Mouse (Mus musculus) hindbrain, embryonic 12.5 days (tissue): ENCODE results near the gene Ano4. TPM values are rescaled to one million over a fixed set of nuclear protein-coding genes. Genes with fewer than 3 reads are reported as not detected.

Experiments used
- ATAC-seq: fragments of 200-750 bp; cut with Nextera tagmentation; 2 replicates; pipeline ENCODE4 v1.8.0; 2017; ENCODE audit warnings: moderate TSS enrichment; ENCODE audit not compliant: low FRiP score
- H3K27ac ChIP-seq: fragments of 300-500 bp; sonication (generic); 2 replicates; pipeline ENCODE4 v1.5.1; 2016; ENCODE audit warnings: mild to moderate bottlenecking
- H3K27me3 ChIP-seq: fragments of 300-500 bp; sonication (generic); 2 replicates; pipeline ENCODE4 v1.6.1; 2016; ENCODE audit warnings: mild to moderate bottlenecking
- H3K36me3 ChIP-seq: fragments of 300-500 bp; sonication (generic); 2 replicates; pipeline ENCODE4 v1.6.1; 2016; ENCODE audit warnings: mild to moderate bottlenecking
- H3K4me1 ChIP-seq: fragments of 300-500 bp; sonication (generic); 2 replicates; pipeline ENCODE4 v1.6.1; 2016
- H3K4me2 ChIP-seq: fragments of 300-500 bp; sonication (generic); replicated peaks from 2 replicates; pipeline ENCODE4 v1.6.1; 2016; ENCODE audit warnings: mild to moderate bottlenecking
- H3K4me3 ChIP-seq: fragments of 300-500 bp; sonication (generic); 2 replicates; pipeline ENCODE4 v1.5.1; 2016; ENCODE audit warnings: mild to moderate bottlenecking
- H3K9ac ChIP-seq: fragments of 300-500 bp; sonication (generic); 2 replicates; pipeline ENCODE4 v1.6.1; 2016; ENCODE audit warnings: mild to moderate bottlenecking, moderate library complexity
- H3K9me3 ChIP-seq: fragments of 300-500 bp; sonication (generic); replicated peaks from 2 replicates; pipeline ENCODE4 v1.6.1; 2016; ENCODE audit warnings: mild to moderate bottlenecking
- WGBS: fragments of 180-500 bp; shearing (Covaris S2); methylation state at CpG from one replicate; pipeline ENCODE4 v1.1.7; 2016; 5-methylcytosine and 5-hydroxymethylcytosine counted together
- polyA plus RNA-seq: library from polyadenylated mRNA; unstranded; fragments of >200 nt; fragmentation: Nextera tagmentation; extraction: Ambion mirVana; gene quantifications from 2 replicates; pipeline ENCODE4 v1.2.1, GENCODE M21; 2016

Gene Ano4
- polyA plus RNA-seq, 1 experiment from 2014 or later, result 3.3 TPM

- Histone ChIP-seq H3K4me1 (no peaks in the 10 kb centered on the region), H3K9ac (no peak overlapping the region), H3K27ac (no peak overlapping the region), H3K36me3 (no peaks in the 10 kb centered on the region), H3K9me3 (no peaks in the 10 kb centered on the region), H3K4me3 (no peak overlapping the region), H3K27me3 (no peaks in the 10 kb centered on the region), H3K4me2 (no peak overlapping the region)
- WGBS, result 83% methylated on average over 3 of the region's 3 CpGs
- ATAC-seq, result no peak
These were observed 77.2 kb downstream of the Ano4 start for GRCm38 (mm10) chr10:89267312-89267711.

- no peak overlapping the region for H3K9ac ChIP-seq
- no peaks in the 10 kb centered on the region for H3K4me1 ChIP-seq
- no peak overlapping the region for H3K4me3 ChIP-seq
- no peaks in the 10 kb centered on the region for H3K9me3 ChIP-seq
- H3K4me2 ChIP-seq, result no peak overlapping the region
- no peaks in the 10 kb centered on the region for H3K27me3 ChIP-seq
- WGBS, result 87% methylated on average over 4 of the region's 4 CpGs
- no peak overlapping the region for H3K27ac ChIP-seq
- H3K36me3 ChIP-seq, result no peaks in the 10 kb centered on the region
- ATAC-seq, result no peak
These were observed 81.2 kb downstream of the Ano4 start for GRCm38 (mm10) chr10:89263396-89263795.

GRCm38 (mm10) chr10:89257457-89258381 lies 86.8 kb downstream of the Ano4 start:
- no peaks in the 10 kb centered on the region for H3K27me3 ChIP-seq
- H3K4me3 ChIP-seq, result peak overlapping the region; percentile 52
- H3K27ac ChIP-seq, result peak overlapping the region; percentile 73
- peaks cover 15% of the 10 kb centered on the region for H3K4me1 ChIP-seq
- H3K36me3 ChIP-seq, result no peaks in the 10 kb centered on the region
- H3K4me2 ChIP-seq, result peak overlapping the region; percentile 86
- peak; percentile 80 for ATAC-seq
- WGBS, result 3% methylated on average over 16 of the region's 16 CpGs
- no peaks in the 10 kb centered on the region for H3K9me3 ChIP-seq
- peak overlapping the region; percentile 69 for H3K9ac ChIP-seq

DNA sequence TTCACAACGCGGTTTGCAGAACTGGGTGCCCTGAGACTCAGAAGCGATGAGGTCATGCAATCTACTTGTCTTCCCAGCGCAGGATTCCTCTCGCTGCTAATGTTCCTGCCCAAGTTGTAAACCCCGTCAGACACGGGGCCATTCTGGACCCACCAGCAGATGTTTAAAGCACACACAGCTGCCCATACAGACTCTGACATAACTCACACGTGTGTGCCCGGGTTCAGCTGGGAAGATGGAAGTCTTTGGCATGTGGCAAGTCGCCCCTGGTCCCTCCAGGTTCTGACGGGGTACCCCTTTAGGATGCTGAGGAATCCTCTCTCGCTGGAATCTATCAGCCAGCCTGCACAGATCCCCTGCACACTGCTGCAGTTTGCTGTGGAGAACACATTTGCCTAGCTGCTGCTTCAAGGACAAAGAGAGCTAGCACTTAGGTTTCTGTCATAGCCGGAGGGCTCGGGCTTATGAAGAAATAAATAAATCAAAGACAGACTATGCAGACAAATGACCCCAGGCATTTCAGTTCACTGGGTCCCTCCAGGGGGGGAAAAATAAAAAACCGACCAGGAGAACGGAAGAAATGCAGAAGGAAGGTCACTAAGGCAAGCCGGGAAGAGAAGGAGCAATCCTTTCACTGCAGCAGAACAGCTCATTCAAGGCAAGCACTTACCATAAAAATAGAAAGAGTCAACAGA lies 87.7 kb downstream of the Ano4 start:
- Histone ChIP-seq H3K27ac (peak overlapping the region; percentile 73), H3K4me2 (peak overlapping the region; percentile 86), H3K27me3 (no peaks in the 10 kb centered on the region), H3K36me3 (no peaks in the 10 kb centered on the region), H3K4me1 (peaks cover 15% of the 10 kb centered on the region), H3K9ac (peak overlapping the region; percentile 69), H3K9me3 (no peaks in the 10 kb centered on the region), H3K4me3 (peak overlapping the region; percentile 52)
- peak; percentile 81 for ATAC-seq
- 2% methylated on average over 17 of the region's 17 CpGs for WGBS

DNA sequence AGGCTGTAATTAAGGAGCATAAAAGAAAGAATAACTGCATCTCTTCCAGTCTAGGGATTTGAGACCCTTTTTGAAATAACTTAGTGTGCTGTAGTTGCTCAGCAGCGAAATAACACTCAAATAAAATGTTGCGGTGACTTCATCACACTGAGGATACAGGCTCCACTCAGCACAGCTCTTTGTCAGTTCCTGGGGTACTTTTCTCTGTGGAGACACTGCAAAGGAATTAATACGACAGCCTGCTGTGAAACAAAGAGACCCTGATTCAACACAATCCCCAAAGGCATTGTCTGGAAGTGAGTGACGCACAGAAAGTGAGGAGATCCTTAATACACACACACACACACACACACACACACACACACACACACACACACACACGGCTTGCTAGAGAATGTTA lies 89.8 kb downstream of the Ano4 start:
- H3K27me3 ChIP-seq, result no peaks in the 10 kb centered on the region
- no peak for ATAC-seq
- peaks cover 15% of the 10 kb centered on the region for H3K4me1 ChIP-seq
- no peak overlapping the region for H3K9ac ChIP-seq
- 31% methylated on average over 5 of the region's 5 CpGs for WGBS
- H3K4me3 ChIP-seq, result no peak overlapping the region
- H3K36me3 ChIP-seq, result no peaks in the 10 kb centered on the region
- H3K9me3 ChIP-seq, result no peaks in the 10 kb centered on the region
- no peak overlapping the region for H3K4me2 ChIP-seq
- H3K27ac ChIP-seq, result no peak overlapping the region

DNA sequence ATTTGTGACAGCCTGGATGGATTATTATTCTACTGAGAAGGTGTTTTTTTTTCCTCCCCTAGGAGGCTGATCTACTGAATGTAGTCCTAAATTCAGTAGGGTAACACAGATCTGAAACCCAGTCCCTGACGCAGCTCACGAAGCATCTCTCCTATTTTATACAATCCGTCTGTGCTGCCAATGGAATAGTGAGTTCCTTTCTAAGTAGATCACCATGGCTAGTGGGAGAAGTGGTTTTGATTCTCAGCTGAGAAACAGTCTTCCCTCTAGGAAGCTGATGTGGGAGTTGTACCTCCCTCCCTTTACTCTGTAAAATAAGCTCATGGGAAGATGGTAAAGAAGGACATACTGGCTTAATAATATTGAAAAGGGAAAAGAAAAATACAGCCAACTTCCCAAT lies 90.8 kb downstream of the Ano4 start:
- 73% methylated on average over 3 of the region's 3 CpGs for WGBS
- no peaks in the 10 kb centered on the region for H3K27me3 ChIP-seq
- ATAC-seq, result no peak
- no peak overlapping the region for H3K27ac ChIP-seq
- H3K9me3 ChIP-seq, result no peaks in the 10 kb centered on the region
- no peak overlapping the region for H3K4me3 ChIP-seq
- no peaks in the 10 kb centered on the region for H3K36me3 ChIP-seq
- H3K9ac ChIP-seq, result no peak overlapping the region
- H3K4me1 ChIP-seq, result peaks cover 15% of the 10 kb centered on the region
- no peak overlapping the region for H3K4me2 ChIP-seq

- no peak for ATAC-seq
- no peak overlapping the region for H3K4me2 ChIP-seq
- WGBS, result 71% methylated on average over 5 of the region's 5 CpGs
- H3K27me3 ChIP-seq, result no peaks in the 10 kb centered on the region
- no peaks in the 10 kb centered on the region for H3K9me3 ChIP-seq
- peaks cover 10% of the 10 kb centered on the region for H3K4me1 ChIP-seq
- no peak overlapping the region for H3K4me3 ChIP-seq
- no peaks in the 10 kb centered on the region for H3K36me3 ChIP-seq
- no peak overlapping the region for H3K27ac ChIP-seq
- no peak overlapping the region for H3K9ac ChIP-seq
These were observed 91.9 kb downstream of the Ano4 start for GRCm38 (mm10) chr10:89252636-89253035.

GRCm38 (mm10) chr10:89243808-89244207 lies 100.8 kb downstream of the Ano4 start:
- Histone ChIP-seq H3K4me1 (no peaks in the 10 kb centered on the region), H3K36me3 (no peaks in the 10 kb centered on the region), H3K4me2 (no peak overlapping the region), H3K9ac (no peak overlapping the region), H3K4me3 (no peak overlapping the region), H3K27me3 (no peaks in the 10 kb centered on the region), H3K27ac (no peak overlapping the region), H3K9me3 (no peaks in the 10 kb centered on the region)
- no peak for ATAC-seq
- 82% methylated on average over 1 of the region's 1 CpGs for WGBS

DNA sequence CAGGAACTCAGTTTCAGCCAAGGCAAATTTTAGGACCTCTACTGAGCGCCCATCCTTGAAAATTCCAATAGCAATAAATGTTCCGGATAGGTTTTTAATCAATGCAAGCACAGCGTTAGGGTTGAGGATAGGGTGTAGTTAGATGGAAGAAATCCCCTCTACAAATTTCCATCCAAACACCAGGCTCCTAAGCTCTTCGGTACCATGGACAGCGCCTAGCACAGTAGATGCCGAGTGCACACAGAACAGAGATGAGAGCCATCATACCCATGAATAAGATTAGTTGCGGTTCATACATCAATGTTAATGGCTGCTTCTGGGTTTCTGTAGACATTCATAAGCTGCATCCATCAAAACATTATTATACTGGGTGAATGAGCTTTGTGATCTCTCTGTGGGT lies 120.0 kb downstream of the Ano4 start:
- no peaks in the 10 kb centered on the region for H3K27me3 ChIP-seq
- H3K4me1 ChIP-seq, result no peaks in the 10 kb centered on the region
- no peak overlapping the region for H3K27ac ChIP-seq
- no peaks in the 10 kb centered on the region for H3K9me3 ChIP-seq
- no peak overlapping the region for H3K9ac ChIP-seq
- H3K4me2 ChIP-seq, result no peak overlapping the region
- no peak overlapping the region for H3K4me3 ChIP-seq
- no peak for ATAC-seq
- H3K36me3 ChIP-seq, result no peaks in the 10 kb centered on the region
- 42% methylated on average over 7 of the region's 7 CpGs for WGBS

GRCm38 (mm10) chr10:89222284-89222989 lies 122.1 kb downstream of the Ano4 start:
- Histone ChIP-seq H3K9me3 (no peaks in the 10 kb centered on the region), H3K4me1 (no peaks in the 10 kb centered on the region), H3K4me3 (no peak overlapping the region), H3K4me2 (no peak overlapping the region), H3K36me3 (no peaks in the 10 kb centered on the region), H3K27me3 (no peaks in the 10 kb centered on the region), H3K9ac (no peak overlapping the region), H3K27ac (no peak overlapping the region)
- 81% methylated on average over 6 of the region's 6 CpGs for WGBS
- ATAC-seq, result no peak

DNA sequence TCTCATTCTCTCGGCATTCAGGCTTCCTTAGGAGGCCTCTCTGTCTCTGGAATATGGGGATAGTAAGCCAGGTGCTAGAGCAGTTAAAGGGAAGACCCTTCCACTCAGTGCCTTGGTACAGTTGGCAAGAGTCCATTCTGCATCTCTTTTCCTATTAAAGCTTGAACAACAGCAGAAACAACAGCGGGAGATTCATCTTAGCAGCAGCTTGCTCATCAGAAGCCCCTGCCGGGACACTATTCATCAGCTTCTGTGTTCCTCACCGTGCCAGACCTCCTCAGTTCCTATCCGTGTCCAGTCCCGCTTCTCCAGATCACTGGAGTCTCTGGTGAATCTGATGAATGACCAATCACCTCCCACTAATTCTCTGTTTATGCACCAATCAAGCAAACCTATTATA lies 128.5 kb downstream of the Ano4 start:
- no peak overlapping the region for H3K4me2 ChIP-seq
- no peaks in the 10 kb centered on the region for H3K36me3 ChIP-seq
- no peak for ATAC-seq
- no peak overlapping the region for H3K4me3 ChIP-seq
- no peak overlapping the region for H3K27ac ChIP-seq
- H3K27me3 ChIP-seq, result no peaks in the 10 kb centered on the region
- H3K9ac ChIP-seq, result no peak overlapping the region
- 73% methylated on average over 6 of the region's 6 CpGs for WGBS
- no peaks in the 10 kb centered on the region for H3K9me3 ChIP-seq
- no peaks in the 10 kb centered on the region for H3K4me1 ChIP-seq

DNA sequence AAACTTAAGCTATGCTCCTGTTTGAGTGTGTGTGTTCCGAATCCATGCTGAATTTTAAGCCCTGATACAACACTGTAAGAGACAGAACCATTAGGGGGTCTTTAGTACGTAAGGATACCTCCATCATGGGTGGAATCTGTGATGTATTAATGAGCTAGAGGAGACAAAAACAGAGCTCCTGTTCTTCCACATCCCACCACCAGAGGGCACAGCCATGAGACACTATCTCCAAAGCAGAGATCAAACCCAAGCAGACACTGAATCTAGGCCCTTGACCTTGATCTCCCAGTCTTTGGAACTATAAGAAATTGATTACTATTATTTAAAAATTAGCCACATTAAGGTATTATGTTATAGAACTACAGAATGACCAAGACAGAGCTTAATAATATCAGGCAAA lies 138.7 kb downstream of the Ano4 start:
- H3K4me1 ChIP-seq, result no peaks in the 10 kb centered on the region
- H3K27ac ChIP-seq, result no peak overlapping the region
- no peak overlapping the region for H3K9ac ChIP-seq
- no peak for ATAC-seq
- no peaks in the 10 kb centered on the region for H3K36me3 ChIP-seq
- no peak overlapping the region for H3K4me2 ChIP-seq
- H3K4me3 ChIP-seq, result no peak overlapping the region
- H3K9me3 ChIP-seq, result no peaks in the 10 kb centered on the region
- WGBS, result 45% methylated on average over 2 of the region's 2 CpGs
- no peaks in the 10 kb centered on the region for H3K27me3 ChIP-seq
